In the genomic region with DNA sequence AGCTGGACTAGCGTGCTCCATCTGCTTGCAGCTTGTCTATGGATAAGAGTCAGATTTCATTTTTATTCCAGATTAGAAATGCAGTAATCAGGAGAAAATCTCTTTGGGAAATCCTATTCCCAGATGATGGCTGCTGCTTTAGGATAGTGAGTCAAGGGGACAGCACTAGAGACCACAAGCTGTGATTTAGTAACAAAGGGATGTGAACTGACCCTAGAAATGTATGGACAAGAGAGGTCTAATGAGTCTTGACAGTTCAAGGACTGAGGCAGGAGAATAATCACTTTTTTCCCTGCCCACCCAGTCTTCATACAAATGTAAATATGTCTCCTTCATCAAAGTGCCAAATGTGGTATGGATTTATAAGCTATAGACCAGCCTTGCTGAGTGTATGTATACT, we compare ENCODE assay signal across 25 mouse cellular contexts. TPM values are rescaled to one million over a fixed set of nuclear protein-coding genes. Genes with fewer than 3 reads are reported as not detected.
DNase-seq lines count a peak whose midpoint lies in the region; ATAC-seq lines count a peak whose summit lies in the region.
"Had no signal": no experiment of that assay in that cellular context is flagged by ENCODE, and none has a peak within 500 bp of the region (broad histone marks: within the 10 kb centered on the region; RNA-seq: fewer than 3 reads in every experiment).

No protein-coding gene starts in this region.

- no peak overlapping the region for H3K27ac ChIP-seq in embryonic facial prominence, embryonic 11.5 days (replicated peaks; ENCODE audit: low read depth, low read length)
- no peak overlapping the region for H3K27ac ChIP-seq in embryonic facial prominence, embryonic 10.5 days (replicated peaks)
- H3K27ac ChIP-seq in kidney, embryonic 15.5 days = peak overlapping the region; percentile 37; the same call in 1 of the 2 replicates
- H3K27ac ChIP-seq in kidney, embryonic 16.5 days (ENCODE audit: low read length) = no peak overlapping the region
- no peak overlapping the region for H3K27ac ChIP-seq in neural tube, embryonic 11.5 days (ENCODE audit: low read depth, low read length)
- H3K27ac ChIP-seq: forebrain, embryonic 10.5 days; heart, embryonic 10.5 days; hindbrain, embryonic 15.5 days had no signal

- WGBS in embryonic facial prominence, embryonic 11.5 days = 66% methylated on average over 1 of the region's 1 CpGs
- 69% methylated on average over 1 of the region's 1 CpGs for WGBS in embryonic facial prominence, embryonic 10.5 days
- 89% methylated on average over 1 of the region's 1 CpGs for WGBS in kidney, embryonic 15.5 days
- 87% methylated on average over 1 of the region's 1 CpGs for WGBS in kidney, embryonic 16.5 days
- WGBS in neural tube, embryonic 11.5 days = 73% methylated on average over 1 of the region's 1 CpGs

- H3K9ac ChIP-seq in embryonic facial prominence, embryonic 11.5 days (replicated peaks; ENCODE audit: low read length) = no peak overlapping the region
- no peak overlapping the region for H3K9ac ChIP-seq in kidney, embryonic 15.5 days
- H3K9ac ChIP-seq in kidney, embryonic 16.5 days (replicated peaks; ENCODE audit: low read length) = no peak overlapping the region
- H3K9ac ChIP-seq in neural tube, embryonic 11.5 days (ENCODE audit: low read length) = no peak overlapping the region
- H3K9ac ChIP-seq: hindbrain, embryonic 15.5 days had no signal

- no peaks in the 10 kb centered on the region for H3K27me3 ChIP-seq in embryonic facial prominence, embryonic 11.5 days (ENCODE audit: control insufficient read depth, insufficient read depth, low read length)
- H3K27me3 ChIP-seq in embryonic facial prominence, embryonic 10.5 days (replicated peaks; ENCODE audit: low read depth, poor library complexity, severe bottlenecking) = no peaks in the 10 kb centered on the region
- H3K27me3 ChIP-seq in kidney, embryonic 15.5 days = no peaks in the 10 kb centered on the region
- no peaks in the 10 kb centered on the region for H3K27me3 ChIP-seq in kidney, embryonic 16.5 days (ENCODE audit: insufficient read depth, low read length)
- no peaks in the 10 kb centered on the region for H3K27me3 ChIP-seq in neural tube, embryonic 11.5 days (ENCODE audit: control insufficient read depth, insufficient read depth, low read length)
- H3K27me3 ChIP-seq: hindbrain, embryonic 15.5 days had no signal

- no peaks in the 10 kb centered on the region for H3K4me1 ChIP-seq in embryonic facial prominence, embryonic 11.5 days (ENCODE audit: control insufficient read depth, insufficient read depth, low read length)
- peaks cover 38% of the 10 kb centered on the region for H3K4me1 ChIP-seq in embryonic facial prominence, embryonic 10.5 days
- H3K4me1 ChIP-seq in kidney, embryonic 15.5 days = 0 out of 2 replicates have a peak, but pooled peaks cover 9% of the 10 kb centered on the region
- peaks cover 13% of the 10 kb centered on the region for H3K4me1 ChIP-seq in kidney, embryonic 16.5 days (ENCODE audit: insufficient read depth, low read length)
- peaks cover 22% of the 10 kb centered on the region for H3K4me1 ChIP-seq in neural tube, embryonic 11.5 days (ENCODE audit: control insufficient read depth, insufficient read depth, low read length)
- H3K4me1 ChIP-seq: hindbrain, embryonic 15.5 days had no signal

- no peak for DNase-seq in embryonic facial prominence, embryonic 11.5 days (ENCODE audit: low spot score)
- no peak for DNase-seq in embryonic facial prominence, embryonic 10.5 days (ENCODE audit: low spot score)
- no peak for DNase-seq in neural tube, embryonic 11.5 days (ENCODE audit: low spot score)
- no peak for DNase-seq in neural tube, embryonic 10.5 days (ENCODE audit: extremely low spot score, low spot score)
- DNase-seq in spleen, postnatal 14 days (ENCODE audit: low spot score in 2 of 2) = no peak
- DNase-seq: adrenal gland, adult 8-10 months; adrenal gland, postnatal 36 days; B cell, adult 2 months; cerebellum, adult 8-10 months; cerebellum, postnatal 14 days; embryo, embryonic 11 days; gastrocnemius, postnatal 10 days; heart, adult 18-20 months; heart, postnatal 10 days; heart, postnatal 4 days had no signal

- no peaks in the 10 kb centered on the region for H3K9me3 ChIP-seq in embryonic facial prominence, embryonic 11.5 days (replicated peaks; ENCODE audit: control insufficient read depth, low read length)
- H3K9me3 ChIP-seq in embryonic facial prominence, embryonic 10.5 days = no peaks in the 10 kb centered on the region
- H3K9me3 ChIP-seq in kidney, embryonic 15.5 days (replicated peaks) = no peaks in the 10 kb centered on the region
- H3K9me3 ChIP-seq in kidney, embryonic 16.5 days (ENCODE audit: low read length) = no peaks in the 10 kb centered on the region
- no peaks in the 10 kb centered on the region for H3K9me3 ChIP-seq in neural tube, embryonic 11.5 days (ENCODE audit: control insufficient read depth, low read length)
- H3K9me3 ChIP-seq: forebrain, embryonic 10.5 days; G1E; heart, embryonic 10.5 days; hindbrain, embryonic 15.5 days had no signal

- H3K4me3 ChIP-seq in embryonic facial prominence, embryonic 11.5 days (ENCODE audit: low read depth, low read length) = no peak overlapping the region
- H3K4me3 ChIP-seq in embryonic facial prominence, embryonic 10.5 days = no peak overlapping the region
- no peak overlapping the region for H3K4me3 ChIP-seq in kidney, embryonic 15.5 days (replicated peaks)
- H3K4me3 ChIP-seq in kidney, embryonic 16.5 days (ENCODE audit: low read length) = no peak overlapping the region
- H3K4me3 ChIP-seq in neural tube, embryonic 11.5 days (ENCODE audit: low read depth, low read length) = no peak overlapping the region
- H3K4me3 ChIP-seq: erythroblast, embryonic 14.5 days; forebrain, embryonic 10.5 days; heart, embryonic 10.5 days; hindbrain, embryonic 15.5 days had no signal

- H3K36me3 ChIP-seq in embryonic facial prominence, embryonic 11.5 days (replicated peaks; ENCODE audit: control insufficient read depth, insufficient read depth, low read depth, low read length) = no peaks in the 10 kb centered on the region
- H3K36me3 ChIP-seq in embryonic facial prominence, embryonic 10.5 days (replicated peaks) = peaks cover 9% of the 10 kb centered on the region; the same call in 1 of the 2 replicates
- no peaks in the 10 kb centered on the region for H3K36me3 ChIP-seq in kidney, embryonic 15.5 days
- H3K36me3 ChIP-seq in kidney, embryonic 16.5 days (ENCODE audit: insufficient read depth, low read length) = no peaks in the 10 kb centered on the region
- no peaks in the 10 kb centered on the region for H3K36me3 ChIP-seq in neural tube, embryonic 11.5 days (ENCODE audit: control insufficient read depth, insufficient read depth, low read length)
- H3K36me3 ChIP-seq: hindbrain, embryonic 15.5 days had no signal

- H3K4me2 ChIP-seq in embryonic facial prominence, embryonic 11.5 days (ENCODE audit: low read depth, low read length) = no peak overlapping the region
- H3K4me2 ChIP-seq in kidney, embryonic 15.5 days = no peak overlapping the region
- no peak overlapping the region for H3K4me2 ChIP-seq in kidney, embryonic 16.5 days (replicated peaks; ENCODE audit: low read depth, low read length)
- no peak overlapping the region for H3K4me2 ChIP-seq in neural tube, embryonic 11.5 days (ENCODE audit: low read depth)
- H3K4me2 ChIP-seq: hindbrain, embryonic 15.5 days had no signal

- 0 out of 2 replicates have a peak, but pooled peaks have one; percentile 41 for ATAC-seq in embryonic facial prominence, embryonic 11.5 days (replicated peaks; ENCODE audit: insufficient number of reproducible peaks, low FRiP score, low TSS enrichment, low read depth)
- ATAC-seq in kidney, embryonic 15.5 days (replicated peaks; ENCODE audit: low FRiP score) = no peak
- no peak for ATAC-seq in kidney, embryonic 16.5 days (ENCODE audit: low FRiP score, low TSS enrichment)
- peak; percentile 36 for ATAC-seq in neural tube, embryonic 11.5 days (ENCODE audit: insufficient read depth, low FRiP score, low TSS enrichment)
- ATAC-seq: CD4-positive, CD25-positive, alpha-beta regulatory T cell, adult 4 months; forebrain, embryonic 16.5 days; inflammation-experienced regulatory T-cells, adult 6 months had no signal

RNA-seq across cellular contexts. Expression of a gene that starts 52.6 kb away (rescaled TPM):
- polyA plus RNA-seq in embryonic facial prominence, embryonic 11.5 days (2014; fragmentation: Nextera tagmentation; extraction: Ambion mirVana) = 14.2 and 15.8 TPM in 2 replicates
- 18.4 and 22.2 TPM in 2 replicates for polyA plus RNA-seq in embryonic facial prominence, embryonic 10.5 days (2016; fragmentation: Nextera tagmentation; extraction: Ambion mirVana)
- 52.2 and 54.6 TPM in 2 replicates for polyA plus RNA-seq in kidney, embryonic 15.5 days (2015; fragmentation: Nextera tagmentation; extraction: Ambion mirVana)
- polyA plus RNA-seq in kidney, embryonic 16.5 days (2015; fragmentation: Nextera tagmentation; extraction: Ambion mirVana) = 37.9 and 49.2 TPM in 2 replicates
- 24.6 and 25.6 TPM in 2 replicates for polyA plus RNA-seq in neural tube, embryonic 11.5 days (2014; fragmentation: Nextera tagmentation; extraction: Ambion mirVana)
- polyA plus RNA-seq: erythroblast, embryonic 14.5 days; G1E had no signal

Comparison
In these comparisons a context has a peak if more than half of its experiments do, and no peak if none do; other contexts are left out.
1. ATAC-seq: peak in embryonic facial prominence, embryonic 11.5 days (single experiment) and neural tube, embryonic 11.5 days (single experiment); none in kidney, embryonic 15.5 days (single experiment) and kidney, embryonic 16.5 days (single experiment).